Mouse (Mus musculus): ENCODE measurements around the gene Il11.
"Not testable (repeated sequence)": the region's sequence is repeated elsewhere in the genome, so short reads cannot be mapped to it uniquely, and the experiment has no call there.

Il11 gene

GRCm38 (mm10) chr7:4782759-4783158 lies at the start of gene Il11, which contains the start of gene Tmem190:
Gene Il11 (minus strand): TSS chr7:4782859.
Gene Tmem190 (plus strand): TSS chr7:4782937.
- DNase-seq (ENCODE audit: extremely low read depth, insufficient read length, low spot score) = no peak

- DNase-seq (ENCODE audit: extremely low read depth, insufficient read length, low spot score) = no peak
Measured at GRCm38 (mm10) chr7:4830476-4830875, 47.8 kb upstream of the Il11 start.

- DNase-seq (ENCODE audit: extremely low read depth, insufficient read length, low spot score) = no peak
Measured at GRCm38 (mm10) chr7:4825365-4825764, 42.7 kb upstream of the Il11 start.

GRCm38 (mm10) chr7:4822162-4822907 lies 39.7 kb upstream of the Il11 start:
- no peak for DNase-seq (ENCODE audit: extremely low read depth, insufficient read length, low spot score)

GRCm38 (mm10) chr7:4821690-4822089 lies 39.0 kb upstream of the Il11 start:
- DNase-seq (ENCODE audit: extremely low read depth, insufficient read length, low spot score) = no peak

GRCm38 (mm10) chr7:4820925-4821324 lies 38.3 kb upstream of the Il11 start:
- not testable (repeated sequence) for DNase-seq (ENCODE audit: extremely low read depth, insufficient read length, low spot score)

- no peak for DNase-seq (ENCODE audit: extremely low read depth, insufficient read length, low spot score)
Measured at GRCm38 (mm10) chr7:4816559-4816958, 33.9 kb upstream of the Il11 start.

GRCm38 (mm10) chr7:4813105-4813791 lies 30.6 kb upstream of the Il11 start:
- DNase-seq (ENCODE audit: extremely low read depth, insufficient read length, low spot score) = no peak

GRCm38 (mm10) chr7:4812303-4813104 lies 29.8 kb upstream of the Il11 start, which contains the start of gene Ube2s:
Gene Ube2s (minus strand): TSS chr7:4812590.
- DNase-seq (ENCODE audit: extremely low read depth, insufficient read length, low spot score) = peak; percentile 98

GRCm38 (mm10) chr7:4811842-4812302 lies 29.2 kb upstream of the Il11 start:
- peak; percentile 65 for DNase-seq (ENCODE audit: extremely low read depth, insufficient read length, low spot score)

GRCm38 (mm10) chr7:4811131-4811530 lies 28.5 kb upstream of the Il11 start:
- not testable (repeated sequence) for DNase-seq (ENCODE audit: extremely low read depth, insufficient read length, low spot score)

GRCm38 (mm10) chr7:4806716-4807115 lies 24.1 kb upstream of the Il11 start:
- DNase-seq (ENCODE audit: extremely low read depth, insufficient read length, low spot score) = no peak

GRCm38 (mm10) chr7:4802247-4802646 lies 19.6 kb upstream of the Il11 start:
- DNase-seq (ENCODE audit: extremely low read depth, insufficient read length, low spot score) = no peak

- DNase-seq (ENCODE audit: extremely low read depth, insufficient read length, low spot score) = peak; percentile 42
Measured at GRCm38 (mm10) chr7:4795767-4796433, 13.2 kb upstream of the Il11 start.

- DNase-seq (ENCODE audit: extremely low read depth, insufficient read length, low spot score) = no peak
Measured at GRCm38 (mm10) chr7:4794631-4795168, 12.0 kb upstream of the Il11 start.

- DNase-seq (ENCODE audit: extremely low read depth, insufficient read length, low spot score) = no peak
Measured at GRCm38 (mm10) chr7:4793674-4794073, 11.0 kb upstream of the Il11 start.

- not testable (repeated sequence) for DNase-seq (ENCODE audit: extremely low read depth, insufficient read length, low spot score)
Measured at GRCm38 (mm10) chr7:4793248-4793647, 10.6 kb upstream of the Il11 start.

- peak; percentile 91 for DNase-seq (ENCODE audit: extremely low read depth, insufficient read length, low spot score)
Measured at GRCm38 (mm10) chr7:4792278-4793212, 9.9 kb upstream of the Il11 start, which contains the start of gene Rpl28. Gene Rpl28 (plus strand): TSS chr7:4792874.

- DNase-seq (ENCODE audit: extremely low read depth, insufficient read length, low spot score) = peak; percentile 71
Measured at GRCm38 (mm10) chr7:4789436-4789935, 6.8 kb upstream of the Il11 start, which contains the start of gene Tmem238. Gene Tmem238 (minus strand): TSS chr7:4789656.

Measured in 3134 (cell line).